Mouse (Mus musculus): ENCODE results near the gene Reps1.
"Not testable (repeated sequence)": the region's sequence is repeated elsewhere in the genome, so short reads cannot be mapped to it uniquely, and the experiment has no call there.

Reps1 gene

GRCm38 (mm10) chr10:18064606-18065228 is 9.1 kb downstream of the Reps1 start:
- DNase-seq (ENCODE audit: low spot score) = no peak

DNA sequence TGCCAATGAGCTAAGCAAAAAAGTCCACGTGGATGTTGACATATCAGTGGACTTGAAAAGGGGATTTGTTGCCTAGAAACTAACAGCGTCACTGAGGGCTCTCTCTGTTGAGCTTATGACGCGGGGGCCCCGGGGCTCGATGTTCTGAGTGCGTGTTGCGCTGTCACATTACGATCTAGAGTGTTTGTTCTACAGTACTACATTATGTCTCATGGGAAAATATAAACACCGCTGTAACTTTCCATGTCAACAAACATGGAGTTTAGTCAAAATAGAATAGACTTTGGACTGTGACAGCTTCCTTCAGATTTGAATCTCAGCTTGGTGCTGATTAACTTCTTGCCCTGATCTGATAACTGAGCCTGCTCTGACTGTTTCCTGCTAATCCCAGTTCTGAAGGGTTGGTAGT is 10.4 kb downstream of the Reps1 start:
- no peak for DNase-seq (ENCODE audit: low spot score)

DNA sequence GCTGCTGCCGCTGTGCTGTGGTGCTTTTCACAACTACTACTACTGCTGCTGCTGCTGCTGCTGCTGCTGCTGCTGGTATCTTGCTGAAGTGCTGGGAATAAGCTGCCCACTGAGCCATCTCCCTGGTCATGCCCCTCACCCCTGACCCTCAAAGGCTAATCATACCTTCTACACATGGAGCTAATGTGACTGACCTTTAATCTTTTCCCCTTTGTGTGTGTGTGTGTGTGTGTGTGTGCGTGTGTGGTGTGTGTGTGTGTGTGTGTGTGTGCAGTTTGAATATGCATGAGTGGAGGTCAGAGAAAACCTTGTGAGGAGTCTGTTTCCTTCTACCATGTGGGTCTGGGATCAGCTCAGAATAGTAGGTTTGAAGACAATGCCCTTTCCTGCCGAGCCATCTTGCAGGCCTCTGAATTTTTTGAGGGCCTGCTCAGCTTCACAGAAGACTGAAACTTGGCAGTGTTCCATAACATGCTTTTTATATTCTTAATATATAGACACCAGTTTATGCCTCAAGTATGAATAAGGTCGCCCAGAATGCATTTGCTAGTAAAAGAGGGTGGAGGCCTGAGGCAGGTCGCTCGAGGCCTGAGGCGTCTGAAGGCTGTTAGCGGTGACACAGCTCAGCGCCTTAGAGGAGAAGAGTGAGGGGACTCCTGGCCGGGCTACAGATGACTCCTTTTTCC is 12.2 kb downstream of the Reps1 start:
- no peak for DNase-seq (ENCODE audit: low spot score)

- DNase-seq (ENCODE audit: low spot score) = no peak
Measured at GRCm38 (mm10) chr10:18068880-18069279, 13.2 kb downstream of the Reps1 start.

- DNase-seq (ENCODE audit: low spot score) = no peak
Measured at GRCm38 (mm10) chr10:18069576-18069975, 13.9 kb downstream of the Reps1 start.

DNA sequence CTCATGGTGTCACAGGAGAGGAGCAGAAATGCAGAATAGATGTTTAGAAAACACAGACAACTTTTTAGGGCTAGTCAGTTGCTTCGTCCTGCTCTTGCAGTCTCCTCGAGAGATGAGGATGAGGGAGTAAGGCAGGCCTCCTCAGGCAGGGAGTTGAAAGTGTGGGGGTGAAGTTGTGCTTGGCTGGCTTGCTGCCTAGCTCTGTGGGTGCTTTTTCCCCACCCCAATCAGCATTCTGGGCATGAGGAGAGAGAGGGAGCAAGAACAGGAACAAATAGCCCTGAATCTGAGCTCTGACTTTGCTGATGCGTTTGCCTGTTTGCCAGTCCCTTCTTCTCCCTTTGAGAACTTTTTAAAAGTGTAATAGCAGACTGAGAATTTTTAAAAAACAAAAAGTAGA is 14.5 kb downstream of the Reps1 start:
- no peak for DNase-seq (ENCODE audit: low spot score)

GRCm38 (mm10) chr10:18070616-18071015 is 15.0 kb downstream of the Reps1 start:
- DNase-seq (ENCODE audit: low spot score) = no peak

- no peak for DNase-seq (ENCODE audit: low spot score)
Measured at GRCm38 (mm10) chr10:18072871-18073270, 17.2 kb downstream of the Reps1 start.

- DNase-seq (ENCODE audit: low spot score) = no peak
Measured at GRCm38 (mm10) chr10:18074383-18075075, 18.9 kb downstream of the Reps1 start.

DNA sequence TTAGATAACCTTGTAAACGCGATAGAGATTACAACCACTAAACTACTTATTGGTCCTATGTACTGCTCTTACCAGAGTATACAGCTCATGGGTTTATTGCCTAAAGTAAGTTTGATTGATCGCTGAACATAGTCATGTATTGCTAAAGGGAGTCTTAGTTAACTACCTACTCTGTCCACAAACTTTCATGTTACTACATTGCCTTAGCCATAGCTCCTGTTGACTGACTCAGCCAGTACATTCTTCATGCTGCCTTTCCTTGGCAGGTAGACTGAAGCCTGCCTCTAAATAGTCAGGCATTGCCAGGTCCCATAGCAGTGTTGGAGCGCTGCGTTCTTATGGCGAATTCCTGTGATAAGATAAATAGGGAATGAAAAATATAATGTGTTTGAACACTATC is 20.2 kb downstream of the Reps1 start:
- no peak for DNase-seq (ENCODE audit: low spot score)

DNA sequence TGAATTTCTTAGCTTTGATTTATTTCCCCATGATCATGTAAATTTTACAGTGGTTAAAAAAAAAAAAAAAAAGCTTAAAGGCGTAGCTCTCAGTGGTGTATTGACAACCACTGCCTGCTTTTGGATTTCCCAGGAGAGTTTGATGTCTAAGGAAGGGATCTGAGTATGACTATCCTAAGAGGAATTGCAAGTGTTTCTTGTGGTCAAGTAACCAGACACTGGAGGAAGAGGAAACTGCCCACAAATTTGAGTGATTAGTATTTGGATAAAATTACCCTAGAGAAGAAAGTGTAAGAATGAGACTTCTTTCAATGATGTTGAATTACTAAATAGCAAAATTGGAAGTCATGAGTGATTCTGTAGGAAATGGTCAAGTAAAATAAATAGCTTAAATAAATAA is 25.9 kb downstream of the Reps1 start:
- DNase-seq (ENCODE audit: low spot score) = no peak

GRCm38 (mm10) chr10:18082772-18083171 is 27.1 kb downstream of the Reps1 start:
- no peak for DNase-seq (ENCODE audit: low spot score)

GRCm38 (mm10) chr10:18090691-18091090 is 35.0 kb downstream of the Reps1 start:
- no peak for DNase-seq (ENCODE audit: low spot score)

DNA sequence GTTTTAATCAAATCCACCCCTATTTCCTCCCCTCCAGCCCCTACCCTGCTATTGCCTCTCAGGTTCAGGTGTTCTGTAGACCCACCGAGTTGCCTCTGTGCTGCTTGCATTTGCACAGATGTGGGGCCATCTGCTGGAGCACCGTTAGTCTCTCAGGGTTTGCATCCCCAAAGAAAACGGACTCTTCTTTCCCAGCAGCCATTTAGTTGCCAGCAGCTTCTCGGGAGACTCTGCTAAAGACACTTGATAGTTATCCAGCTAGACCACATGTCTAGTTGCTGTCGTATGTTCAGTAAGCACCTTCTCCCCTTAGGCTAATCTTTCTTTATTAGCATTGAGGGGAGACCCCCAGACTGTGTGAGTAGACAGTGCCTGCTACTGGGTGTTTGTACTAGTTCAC is 46.5 kb downstream of the Reps1 start:
- no peak for DNase-seq (ENCODE audit: low spot score)

- DNase-seq (ENCODE audit: low spot score) = no peak
Measured at GRCm38 (mm10) chr10:18107471-18107870, 51.8 kb downstream of the Reps1 start.

GRCm38 (mm10) chr10:18110940-18111339 is 55.3 kb downstream of the Reps1 start:
- DNase-seq (ENCODE audit: low spot score) = no peak

DNA sequence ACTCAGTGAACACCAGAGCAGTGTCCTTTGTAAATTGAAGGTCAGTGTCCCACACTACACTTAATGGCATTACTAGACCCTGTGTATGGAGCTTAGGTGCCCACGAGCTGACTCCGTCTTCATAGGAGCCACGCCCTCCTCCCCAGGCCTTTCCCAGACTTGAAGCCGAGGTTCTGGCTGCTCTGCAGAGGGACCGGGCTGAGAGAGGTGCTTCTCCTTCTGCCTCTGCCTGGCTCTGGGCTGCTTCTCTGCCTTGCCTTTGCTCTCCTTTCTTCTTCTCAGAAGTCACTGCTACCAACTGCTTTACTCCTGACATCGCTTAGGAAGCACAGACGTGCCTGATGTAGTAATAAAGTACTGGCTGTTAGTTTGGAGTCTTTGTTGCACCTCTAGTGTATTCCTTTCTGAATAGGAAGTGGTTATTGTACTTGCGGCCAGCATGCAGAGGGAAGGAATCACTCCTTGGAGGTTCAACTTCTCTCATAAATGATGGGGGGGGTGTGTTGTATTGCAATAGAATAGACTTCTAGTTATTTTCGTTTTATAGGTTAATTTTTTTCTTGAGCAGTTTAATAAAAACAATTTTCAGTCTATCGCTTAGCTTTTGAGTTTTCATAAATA is 57.9 kb downstream of the Reps1 start:
- DNase-seq (ENCODE audit: low spot score) = no peak

GRCm38 (mm10) chr10:18118336-18118735 is 62.7 kb downstream of the Reps1 start:
- DNase-seq (ENCODE audit: low spot score) = no peak

DNA sequence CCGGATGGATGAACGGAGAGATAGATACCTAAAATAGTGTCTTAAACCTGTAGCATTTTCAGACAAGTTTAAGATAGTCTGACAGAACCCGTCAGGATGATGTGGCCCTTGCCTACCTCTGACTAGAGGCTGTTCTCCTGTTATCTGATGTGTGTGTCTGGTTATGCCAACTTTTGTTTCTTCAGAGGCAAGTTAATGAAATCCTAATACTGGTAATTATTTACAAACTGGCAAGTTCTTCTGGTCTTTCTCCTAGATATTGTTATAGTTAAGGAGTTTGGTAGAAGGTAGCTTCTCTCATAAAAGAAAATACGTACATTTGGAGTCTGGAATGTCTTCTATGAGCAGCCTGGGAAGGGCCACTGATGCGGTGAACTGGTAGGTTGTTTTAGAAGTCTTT is 74.6 kb downstream of the Reps1 start:
- DNase-seq (ENCODE audit: low spot score) = no peak

- DNase-seq (ENCODE audit: low spot score) = no peak
Measured at GRCm38 (mm10) chr10:18131666-18132650, 76.3 kb downstream of the Reps1 start.

DNA sequence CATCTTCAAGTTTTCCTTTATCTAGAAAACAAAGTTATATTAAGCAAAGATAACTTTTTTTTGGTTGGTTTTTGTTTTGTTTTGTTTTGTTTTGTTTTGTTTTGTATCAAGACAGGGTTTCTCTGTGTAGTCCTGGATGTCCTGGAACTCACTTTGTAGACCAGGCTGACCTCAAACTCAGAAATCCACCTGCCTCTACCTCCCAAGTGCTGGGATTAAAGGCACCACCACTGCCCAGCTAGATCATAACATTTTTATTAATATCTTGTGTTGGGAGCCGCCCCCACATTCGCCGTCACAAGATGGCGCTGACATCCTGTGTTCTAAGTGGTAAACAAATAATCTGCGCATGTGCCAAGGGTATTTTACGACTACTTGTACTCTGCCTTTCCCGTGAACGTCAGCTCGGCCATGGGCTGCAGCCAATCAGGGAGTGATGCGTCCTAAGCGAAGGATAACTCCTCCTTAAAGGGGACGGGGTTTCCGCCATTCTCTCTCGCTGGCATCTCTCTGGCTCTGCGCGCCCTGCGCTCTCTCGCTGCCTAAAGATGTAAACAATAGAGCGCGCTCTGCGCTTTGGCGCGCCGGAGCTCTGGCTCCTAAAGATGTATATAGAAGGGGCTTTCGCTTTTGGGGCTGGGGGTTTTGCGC is 83.3 kb downstream of the Reps1 start:
- DNase-seq (ENCODE audit: low spot score) = not testable (repeated sequence)

Data from testis, postnatal 14 days (tissue).